Mouse (Mus musculus) olfactory bulb, adult 2 months (tissue): Measurements from ENCODE around the gene Atxn7l3.

Source experiments
- CTCF ChIP-seq: fragments of 200-500 bp; IDR thresholded peaks from 2 replicates; pipeline ENCODE4 v1.5.1; 2012; ENCODE audit warnings: low read depth, mild to moderate bottlenecking, low read length, moderate library complexity; ENCODE audit not compliant: insufficient read depth
- POLR2A ChIP-seq: fragments of 200-500 bp; IDR thresholded peaks from 2 replicates; pipeline ENCODE4 v1.6.1; 2012; ENCODE audit warnings: mild to moderate bottlenecking, low read depth, low read length, moderate library complexity; ENCODE audit not compliant: insufficient read depth

- no peak for TF ChIP-seq CTCF
- TF ChIP-seq POLR2A: no peak
Measured at GRCm38 (mm10) chr11:102321931-102322330, 25.5 kb upstream of the Atxn7l3 start.
